Mouse (Mus musculus) heart, postnatal 14 days (tissue): ENCODE measurements around the gene Kdm4d. TPM values are rescaled to one million over a fixed set of nuclear protein-coding genes. Genes with fewer than 3 reads are reported as not detected.
A peak's percentile ranks its signal among the peaks of the same experiment; 100 is the strongest.
"Not testable (repeated sequence)": the region's sequence is repeated elsewhere in the genome, so short reads cannot be mapped to it uniquely, and the experiment has no call there.

ENCODE experiments used
- DNase-seq, 2 experiments: peaks; one replicate each; pipeline ENCODE4 v3.0.0; 2021 to 2022
- intact Hi-C: fragments of 180-260 bp; cut with DNase I; formaldehyde crosslinking; loops from one replicate; pipeline ENCODE4 v1.15.1; 2025
- total RNA-seq, 2 experiments: library from RNA; stranded (reverse); gene quantifications; 2 replicates each; pipeline ENCODE4 v1.2.3; 2021

The Kdm4d gene
- total RNA-seq, 2 experiments from 2014 or later = not detected

GRCm38 (mm10) chr9:14462536-14462935 lies 37.7 kb downstream of the Kdm4d start:
- DNase-seq, intact Hi-C loops: not testable (repeated sequence)

GRCm38 (mm10) chr9:14456320-14456719 lies 44.0 kb downstream of the Kdm4d start:
- DNase-seq = no peak
- intact Hi-C loops = no loop called here

- intact Hi-C loops = not testable (repeated sequence)
- DNase-seq = peak in 1 of 2 experiments; percentile 2
These were observed 49.2 kb downstream of the Kdm4d start for GRCm38 (mm10) chr9:14451120-14451519.

- DNase-seq, intact Hi-C loops: not testable (repeated sequence)
These were observed 53.2 kb downstream of the Kdm4d start for GRCm38 (mm10) chr9:14447086-14447485.

DNA sequence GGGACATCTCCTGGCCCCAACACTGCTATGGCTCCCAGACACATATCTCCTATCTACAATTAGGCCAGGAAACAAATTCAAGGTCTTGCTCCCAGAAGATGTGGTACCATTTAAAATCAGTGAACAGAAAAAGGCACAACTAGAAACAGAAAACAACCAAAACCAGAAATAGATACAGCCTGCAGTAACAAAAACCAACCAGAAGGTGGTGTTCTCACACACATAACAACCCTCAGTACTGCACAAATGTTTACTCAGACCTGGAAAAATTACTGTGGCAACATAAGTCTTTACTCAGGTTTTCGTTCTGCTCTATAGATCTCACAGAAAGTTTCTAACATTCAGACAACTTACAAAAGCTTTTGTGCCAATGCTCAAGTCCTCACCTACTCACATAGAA lies 59.9 kb downstream of the Kdm4d start:
- intact Hi-C loops = no loop called here
- DNase-seq = no peak

DNA sequence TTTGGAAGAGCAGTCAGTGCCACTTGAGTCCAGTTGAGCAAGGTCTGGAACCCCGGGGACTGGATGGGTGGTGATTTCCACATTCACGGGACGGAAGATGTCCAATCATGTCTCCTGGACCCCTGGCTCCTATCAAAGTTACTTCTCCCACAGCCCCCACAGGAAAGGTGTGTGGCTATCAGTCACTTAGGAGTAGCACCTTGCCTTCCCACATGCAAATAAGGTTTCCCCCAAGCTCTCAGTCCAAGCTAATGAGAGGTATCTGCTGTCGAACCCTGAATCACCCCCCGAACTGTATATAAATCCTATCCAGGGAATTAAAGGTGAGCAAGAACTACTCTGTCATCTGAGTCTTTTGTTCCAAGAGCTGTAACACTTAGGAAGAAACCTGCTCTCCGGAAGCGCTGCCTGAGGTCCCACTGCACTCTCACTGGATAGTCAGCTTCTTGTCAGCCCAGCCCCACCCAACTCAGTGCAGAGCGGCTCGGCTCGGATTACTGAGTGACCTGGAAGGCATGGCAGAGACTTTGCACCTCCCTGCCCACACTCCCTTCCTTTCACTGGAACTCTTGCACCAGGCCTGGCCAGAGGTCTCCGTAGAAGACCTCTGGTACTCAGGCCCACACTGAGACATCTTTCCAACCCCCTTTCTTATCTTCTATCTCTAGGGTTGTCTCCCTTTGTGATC lies 66.9 kb downstream of the Kdm4d start:
- no peak for DNase-seq
- intact Hi-C loops = no loop called here

Other genes with a start within 250 kb of the Kdm4d start
- gene Sesn3, start 225.4 kb downstream of the Kdm4d start, total RNA-seq = 10 to 100 TPM; 31.3 to 32.9 TPM
- 10 to 100 TPM in 1 of 2 experiments, 1 to 10 TPM in 1; 9.4 to 11.4 TPM for gene Endod1, start 119.0 kb downstream of the Kdm4d start, total RNA-seq
- 10 to 100 TPM; 67.3 to 69.4 TPM for gene Cwc15, start 135 bp upstream of the Kdm4d start, total RNA-seq
- 10 to 100 TPM; 54.1 to 55.8 TPM for gene Amotl1, start 144.6 kb upstream of the Kdm4d start, total RNA-seq
- not detected for gene Piwil4, start 240.3 kb upstream of the Kdm4d start, total RNA-seq